Mouse (Mus musculus) kidney, embryonic 14.5 days (tissue): ENCODE results near the gene Apobr. TPM values are rescaled to one million over a fixed set of nuclear protein-coding genes. Genes with fewer than 3 reads are reported as not detected.

Experiments
- ATAC-seq: fragments of 200-750 bp; cut with Nextera tagmentation; 2 replicates; pipeline ENCODE4 v1.8.0; 2017; ENCODE audit warnings: moderate number of reproducible peaks, mild to moderate bottlenecking, moderate TSS enrichment, moderate library complexity; ENCODE audit not compliant: low FRiP score, low TSS enrichment
- H3K27ac ChIP-seq: fragments of 300-500 bp; sonication (generic); 2 replicates; pipeline ENCODE4 v1.5.1; 2014; ENCODE audit warnings: low read depth, mild to moderate bottlenecking, low read length, moderate library complexity, mixed read lengths
- H3K27me3 ChIP-seq: fragments of 300-500 bp; sonication (generic); 2 replicates; pipeline ENCODE4 v1.6.1; 2014; ENCODE audit warnings: mild to moderate bottlenecking, low read length; ENCODE audit not compliant: control insufficient read depth, insufficient read depth
- H3K36me3 ChIP-seq: fragments of 300-500 bp; sonication (generic); 2 replicates; pipeline ENCODE4 v1.6.1; 2014; ENCODE audit warnings: low read length, mixed read lengths; ENCODE audit not compliant: control insufficient read depth, insufficient read depth
- H3K4me1 ChIP-seq: fragments of 300-500 bp; sonication (generic); 2 replicates; pipeline ENCODE4 v1.6.1; 2014; ENCODE audit warnings: low read length, mixed read lengths; ENCODE audit not compliant: control insufficient read depth, insufficient read depth
- H3K4me2 ChIP-seq: fragments of 300-500 bp; sonication (generic); replicated peaks from 2 replicates; pipeline ENCODE4 v1.6.1; 2014; ENCODE audit warnings: low read depth, mild to moderate bottlenecking, low read length
- H3K4me3 ChIP-seq: fragments of 300-500 bp; sonication (generic); 2 replicates; pipeline ENCODE4 v1.5.1; 2014; ENCODE audit warnings: mild to moderate bottlenecking, low read length
- H3K9ac ChIP-seq: fragments of 300-500 bp; sonication (generic); 2 replicates; pipeline ENCODE4 v1.6.1; 2014; ENCODE audit warnings: low read depth, mild to moderate bottlenecking, low read length, moderate library complexity
- H3K9me3 ChIP-seq: fragments of 300-500 bp; sonication (generic); 2 replicates; pipeline ENCODE4 v1.6.1; 2016; ENCODE audit warnings: low read length; ENCODE audit not compliant: control insufficient read depth
- WGBS: fragments of 180-500 bp; shearing (Covaris S2); extraction: QIAGEN DNeasy Blood & Tissue Kit; methylation state at CpG from one replicate; pipeline ENCODE4 v1.1.7; 2014; 5-methylcytosine and 5-hydroxymethylcytosine counted together
- polyA plus RNA-seq: library from polyadenylated mRNA; unstranded; fragments of >200 nt; fragmentation: Nextera tagmentation; extraction: Ambion mirVana; gene quantifications from 2 replicates; pipeline ENCODE4 v1.2.1, GENCODE M21; 2014

The Apobr gene
- polyA plus RNA-seq, 1 experiment from 2014 or later, result 0.38 TPM

DNA sequence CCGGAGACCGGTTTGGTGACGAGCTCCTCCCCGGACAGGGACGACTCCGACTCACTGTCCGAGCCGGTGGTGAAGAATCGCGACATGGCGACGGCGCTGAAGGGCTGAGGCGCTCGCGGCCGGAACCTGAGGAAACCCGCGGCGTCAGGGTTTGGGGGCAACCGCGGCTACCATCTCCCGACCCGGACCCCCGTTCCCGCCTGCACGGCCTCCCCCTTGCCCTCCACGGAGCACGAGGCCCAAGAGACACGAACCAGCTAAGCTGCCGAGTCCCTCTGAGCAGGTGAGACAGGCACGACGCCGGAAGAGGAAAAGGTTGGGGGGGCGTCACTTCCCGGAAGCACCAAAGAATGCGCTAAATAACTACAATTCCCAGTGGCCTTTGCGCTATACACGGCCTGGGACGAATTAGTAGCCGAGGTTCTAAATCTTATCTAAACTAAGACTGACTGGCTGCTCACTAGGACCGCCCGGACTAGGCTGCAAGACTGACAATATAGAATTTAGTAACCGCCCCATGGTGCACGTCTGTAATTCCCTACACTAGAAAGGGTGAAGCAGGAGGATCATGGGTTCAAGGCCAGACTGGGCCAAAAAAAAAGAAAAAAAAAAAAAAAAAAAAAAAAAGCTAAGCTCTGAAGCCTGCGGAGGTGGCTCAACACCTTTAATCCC is 18.5 kb upstream of the Apobr start, which contains the start of gene Eif3c:
Eif3c (minus strand) TSS at position 318 of the 672 bp plus-strand sequence.
- Histone ChIP-seq H3K9me3 (no peaks in the 10 kb centered on the region), H3K27me3 (no peaks in the 10 kb centered on the region), H3K36me3 (peaks cover 35% of the 10 kb centered on the region), H3K27ac (peak within 1 kb of the TSS; percentile 83), H3K4me3 (peak within 1 kb of the TSS; percentile 97), H3K9ac (peak within 1 kb of the TSS; percentile 86), H3K4me1 (peaks cover 9% of the 10 kb centered on the region), H3K4me2 (peak within 1 kb of the TSS; percentile 55)
- ATAC-seq, result peak; percentile 96
- WGBS, result under 1% methylated on average over 46 of the region's 46 CpGs

DNA sequence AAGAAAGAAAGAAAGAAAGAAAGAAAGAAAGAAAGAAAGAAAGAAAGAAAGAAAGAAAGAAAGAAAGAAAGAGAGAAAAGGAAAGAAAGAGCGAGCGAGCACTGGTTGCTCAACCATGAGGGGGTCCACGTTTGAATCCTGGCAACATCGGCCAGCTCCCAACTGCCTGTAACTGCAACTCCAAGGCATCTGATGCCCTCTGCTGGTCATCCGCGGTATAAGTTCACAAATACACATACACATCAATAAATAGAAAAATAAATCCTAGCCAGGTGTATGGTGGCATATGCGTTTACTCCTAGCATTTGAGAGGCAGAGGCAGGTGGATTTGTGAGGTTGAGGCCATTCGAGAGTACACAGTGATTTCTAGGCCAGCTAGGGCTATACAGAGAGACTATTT is 7.8 kb upstream of the Apobr start:
- Histone ChIP-seq H3K4me3 (no peak overlapping the region), H3K27me3 (no peaks in the 10 kb centered on the region), H3K9me3 (no peaks in the 10 kb centered on the region), H3K4me1 (no peaks in the 10 kb centered on the region), H3K9ac (no peak overlapping the region), H3K4me2 (no peak overlapping the region), H3K27ac (no peak overlapping the region), H3K36me3 (peaks cover 10% of the 10 kb centered on the region; the same call in 1 of the 2 replicates)
- WGBS, result 60% methylated on average over 8 of the region's 8 CpGs
- ATAC-seq, result no peak

DNA sequence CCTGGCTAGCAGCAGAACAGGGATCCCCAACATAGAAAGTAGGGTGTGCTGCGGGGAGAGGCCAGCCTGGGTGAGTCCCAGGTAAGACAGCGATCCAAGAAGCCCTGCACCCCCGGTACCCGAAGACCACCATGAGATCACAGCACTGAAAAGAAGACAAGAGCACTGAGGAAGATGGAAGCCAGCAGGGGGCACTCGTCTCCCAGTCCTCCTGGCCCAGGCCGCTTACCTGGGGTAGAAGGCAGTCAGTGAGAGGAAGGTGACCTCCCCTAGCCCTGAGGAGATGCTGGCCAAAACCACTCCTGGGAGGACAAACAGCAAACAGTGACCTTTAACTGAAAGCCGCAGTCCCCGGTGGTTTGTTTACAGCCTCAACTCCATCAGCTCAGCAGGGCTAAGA is 5.6 kb upstream of the Apobr start:
- no peak for ATAC-seq
- no peaks in the 10 kb centered on the region for H3K9me3 ChIP-seq
- H3K4me2 ChIP-seq, result no peak overlapping the region
- H3K27me3 ChIP-seq, result no peaks in the 10 kb centered on the region
- H3K36me3 ChIP-seq, result peaks cover 5% of the 10 kb centered on the region; the same call in 1 of the 2 replicates
- H3K9ac ChIP-seq, result no peak overlapping the region
- H3K4me3 ChIP-seq, result no peak overlapping the region
- WGBS, result 62% methylated on average over 8 of the region's 8 CpGs
- H3K4me1 ChIP-seq, result no peaks in the 10 kb centered on the region; the same call in 1 of the 2 replicates
- no peak overlapping the region for H3K27ac ChIP-seq

DNA sequence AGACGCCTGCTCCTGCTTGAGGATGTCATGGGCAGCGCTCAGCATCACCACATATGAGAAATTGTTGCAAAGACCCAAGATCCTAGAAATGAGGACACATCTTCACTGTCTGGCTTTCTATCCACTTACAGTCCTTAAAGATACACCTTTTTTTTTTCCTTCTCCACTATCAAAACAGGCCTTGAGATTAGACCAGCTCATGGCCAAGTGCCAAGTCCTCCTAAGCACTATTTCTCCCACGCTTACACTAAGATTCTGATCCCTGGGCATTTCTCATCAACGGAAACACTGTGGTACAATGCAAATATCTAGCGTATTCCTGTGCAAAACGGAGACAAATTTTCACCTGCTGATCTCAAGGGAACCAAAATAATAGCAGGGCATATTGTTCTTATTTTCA is 3.1 kb upstream of the Apobr start:
- Histone ChIP-seq H3K36me3 (peaks cover 5% of the 10 kb centered on the region; the same call in 1 of the 2 replicates), H3K4me2 (no peak overlapping the region), H3K27ac (no peak overlapping the region), H3K4me3 (no peak overlapping the region), H3K9me3 (no peaks in the 10 kb centered on the region), H3K4me1 (no peaks in the 10 kb centered on the region; the same call in 1 of the 2 replicates), H3K9ac (no peak overlapping the region), H3K27me3 (no peaks in the 10 kb centered on the region)
- 86% methylated on average over 6 of the region's 6 CpGs for WGBS
- ATAC-seq, result no peak

DNA sequence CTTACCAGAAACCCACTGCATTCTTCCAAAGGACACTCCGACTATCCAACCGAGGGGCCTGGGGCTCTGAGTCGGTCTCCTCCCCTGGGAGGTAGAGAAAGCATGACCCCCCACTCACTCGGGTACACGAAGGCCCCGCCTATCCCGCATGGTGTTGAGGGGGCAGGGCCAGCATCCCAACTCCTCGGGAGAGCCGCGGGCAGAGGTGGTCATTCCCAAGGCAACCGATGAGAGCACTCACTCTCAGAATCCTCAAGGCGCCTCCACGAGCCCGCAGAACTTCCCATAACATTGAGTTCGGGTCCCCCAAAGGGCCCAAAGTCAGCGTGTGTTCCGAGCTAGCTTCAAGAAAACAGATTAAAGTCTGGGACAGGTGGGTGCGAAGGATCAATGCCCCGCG is 2.0 kb upstream of the Apobr start:
- Histone ChIP-seq H3K36me3 (peaks cover 5% of the 10 kb centered on the region; the same call in 1 of the 2 replicates), H3K27me3 (no peaks in the 10 kb centered on the region), H3K9me3 (no peaks in the 10 kb centered on the region), H3K9ac (peak overlapping the region; percentile 57; the same call in 1 of the 2 replicates), H3K4me1 (no peaks in the 10 kb centered on the region; the same call in 1 of the 2 replicates), H3K4me2 (peak overlapping the region; percentile 55), H3K4me3 (peak overlapping the region; percentile 55), H3K27ac (peak overlapping the region; percentile 77; the same call in 1 of the 2 replicates)
- ATAC-seq, result peak; percentile 79
- WGBS, result 3% methylated on average over 20 of the region's 20 CpGs

DNA sequence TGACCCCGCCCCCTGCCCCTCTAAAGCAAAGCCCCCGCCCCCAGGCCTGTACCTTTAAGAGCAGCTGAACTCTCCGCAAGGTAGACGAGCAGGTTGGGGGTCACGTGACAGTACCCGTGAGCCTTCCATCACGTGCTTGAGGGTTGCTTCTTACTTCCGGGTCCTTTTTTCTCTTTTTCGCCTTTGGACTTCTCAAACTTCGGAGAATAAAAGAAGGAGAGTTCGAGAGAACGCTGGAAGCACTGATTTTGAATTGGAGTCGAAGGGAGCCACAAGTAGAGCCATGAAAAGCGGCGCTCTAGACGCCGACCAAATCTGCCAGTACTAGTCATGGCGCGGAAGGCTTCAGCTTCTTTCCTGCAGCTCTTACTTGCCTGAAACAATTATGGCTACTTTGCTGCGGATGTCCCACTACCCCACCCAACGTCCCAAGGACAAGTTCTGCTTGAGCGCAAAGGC is 1.5 kb upstream of the Apobr start:
- no peaks in the 10 kb centered on the region for H3K27me3 ChIP-seq
- H3K9me3 ChIP-seq, result no peaks in the 10 kb centered on the region
- peak overlapping the region; percentile 55 for H3K4me3 ChIP-seq
- no peaks in the 10 kb centered on the region; the same call in 1 of the 2 replicates for H3K4me1 ChIP-seq
- ATAC-seq, result peak; percentile 85
- WGBS, result 1% methylated on average over 22 of the region's 22 CpGs
- H3K27ac ChIP-seq, result peak overlapping the region; percentile 77
- H3K9ac ChIP-seq, result peak overlapping the region; percentile 57
- peak overlapping the region; percentile 55 for H3K4me2 ChIP-seq
- peaks cover 5% of the 10 kb centered on the region; the same call in 1 of the 2 replicates for H3K36me3 ChIP-seq

DNA sequence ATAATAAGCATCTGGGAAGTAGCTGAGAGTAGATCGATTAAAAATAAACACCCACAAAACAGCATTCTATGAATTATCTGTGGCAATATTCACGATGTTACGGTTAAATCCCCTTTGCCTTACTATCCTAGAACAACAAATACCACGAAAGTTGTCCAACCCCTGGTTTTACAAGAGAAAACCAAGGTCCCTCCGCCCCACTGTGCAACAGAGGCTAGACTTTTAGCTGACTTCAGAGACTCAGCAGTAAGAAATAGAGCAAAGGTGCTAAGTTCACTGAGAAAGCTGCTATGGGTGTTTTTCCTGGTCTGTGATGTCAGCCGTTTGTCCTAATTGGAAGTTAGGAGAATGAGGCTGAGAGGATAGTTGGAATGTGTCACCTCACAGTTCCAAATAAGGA is 981 bp upstream of the Apobr start:
- no peaks in the 10 kb centered on the region; the same call in 1 of the 2 replicates for H3K4me1 ChIP-seq
- no peak for ATAC-seq
- H3K9ac ChIP-seq, result 0 out of 2 replicates have a peak overlapping the region, but pooled peaks have one; percentile 57
- peak overlapping the region; percentile 55 for H3K4me3 ChIP-seq
- no peaks in the 10 kb centered on the region for H3K27me3 ChIP-seq
- no peak overlapping the region for H3K27ac ChIP-seq
- WGBS, result 54% methylated on average over 6 of the region's 6 CpGs
- H3K36me3 ChIP-seq, result peaks cover 1% of the 10 kb centered on the region; the same call in 1 of the 2 replicates
- no peaks in the 10 kb centered on the region for H3K9me3 ChIP-seq
- peak overlapping the region; percentile 55 for H3K4me2 ChIP-seq

DNA sequence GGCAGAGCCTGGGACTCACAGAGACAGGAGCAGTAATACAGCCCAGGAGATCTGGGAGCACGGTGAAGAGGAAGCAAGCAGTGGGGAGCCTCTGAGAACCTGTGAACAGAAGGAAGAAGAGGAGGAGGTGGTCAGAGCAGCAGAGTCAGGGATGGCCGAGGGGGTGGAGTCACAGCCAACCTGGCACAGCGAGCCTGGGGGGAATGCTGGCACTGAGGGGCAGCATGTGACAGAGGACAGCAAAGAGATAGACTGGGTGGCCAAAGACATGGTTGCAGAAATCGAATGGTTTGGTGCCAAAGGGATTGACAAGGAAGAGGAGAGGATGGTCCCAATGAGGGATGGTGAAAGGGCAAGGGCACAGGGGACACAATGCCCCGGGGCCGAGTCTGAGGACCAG is 975 bp downstream of the Apobr start, which contains the start of gene Cln3:
Cln3 (minus strand) TSS at position 101 of the 400 bp plus-strand sequence.
- Histone ChIP-seq H3K36me3 (no peaks in the 10 kb centered on the region), H3K4me3 (no peak within 1 kb of the TSS), H3K4me2 (no peak within 1 kb of the TSS), H3K27ac (no peak within 1 kb of the TSS), H3K27me3 (no peaks in the 10 kb centered on the region), H3K4me1 (no peaks in the 10 kb centered on the region; the same call in 1 of the 2 replicates), H3K9me3 (no peaks in the 10 kb centered on the region), H3K9ac (no peak within 1 kb of the TSS)
- WGBS, result 81% methylated on average over 6 of the region's 6 CpGs
- no peak for ATAC-seq

DNA sequence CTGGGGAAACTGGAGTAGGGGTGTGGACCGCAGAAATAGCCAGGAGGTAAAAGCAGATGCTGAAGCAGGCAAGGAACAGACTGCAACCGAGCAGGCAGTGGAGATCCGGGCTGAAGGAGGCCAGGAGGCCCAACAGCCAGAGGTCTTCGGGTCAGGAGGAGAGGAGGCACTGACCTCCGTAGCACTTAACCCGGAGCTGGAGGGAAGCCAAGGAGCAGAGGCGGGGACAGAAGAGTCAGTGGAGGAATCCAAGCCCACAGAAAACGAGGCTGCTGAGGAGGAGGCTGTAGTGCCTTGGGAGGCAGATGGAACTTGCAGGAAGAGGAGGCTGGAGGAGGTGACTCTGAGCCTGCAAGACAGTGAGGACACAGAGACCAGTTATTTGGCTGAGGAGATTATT is 2.1 kb downstream of the Apobr start:
- no peaks in the 10 kb centered on the region for H3K9me3 ChIP-seq
- 0 out of 2 replicates have a peak overlapping the region, but pooled peaks have one; percentile 38 for H3K9ac ChIP-seq
- H3K27ac ChIP-seq, result no peak overlapping the region
- H3K4me2 ChIP-seq, result no peak overlapping the region
- H3K4me1 ChIP-seq, result no peaks in the 10 kb centered on the region; the same call in 1 of the 2 replicates
- WGBS, result 33% methylated on average over 8 of the region's 8 CpGs
- no peaks in the 10 kb centered on the region for H3K27me3 ChIP-seq
- H3K4me3 ChIP-seq, result no peak overlapping the region
- no peaks in the 10 kb centered on the region for H3K36me3 ChIP-seq
- ATAC-seq, result no peak
